8 mouse cellular contexts compared by ENCODE assay signal in the genomic region with DNA sequence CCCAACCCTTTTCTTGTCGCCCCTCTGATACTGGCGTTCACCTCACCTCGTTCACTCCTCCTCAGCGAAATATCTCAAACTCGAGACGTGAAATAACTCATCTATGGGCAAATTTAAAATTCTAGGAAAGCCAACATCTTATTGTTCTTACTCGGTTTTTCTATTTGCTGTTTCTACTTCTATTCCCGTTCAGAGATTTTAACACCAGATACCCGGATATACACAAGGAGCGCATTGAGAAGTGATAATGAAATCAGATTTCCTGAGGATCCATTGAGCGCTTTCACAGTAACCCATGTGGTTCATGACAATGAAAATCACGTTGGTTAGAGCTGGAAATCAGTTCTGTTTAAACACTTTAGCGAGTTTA. TPM values are rescaled to one million over a fixed set of nuclear protein-coding genes. Genes with fewer than 3 reads are reported as not detected.
DNase-seq lines count a peak whose midpoint lies in the region; ATAC-seq and TF ChIP-seq lines count a peak whose summit lies in the region.

No protein-coding gene starts in this region.

- no peaks in the 10 kb centered on the region for H3K9me3 ChIP-seq in intestine, embryonic 16.5 days (ENCODE audit: control insufficient read depth, low read length)
- H3K9me3 ChIP-seq in neural tube, embryonic 15.5 days (replicated peaks): no peaks in the 10 kb centered on the region

- peak overlapping the region; percentile 87 for H3K27ac ChIP-seq in intestine, embryonic 16.5 days (ENCODE audit: low read length)
- peak overlapping the region; percentile 93 for H3K27ac ChIP-seq in neural tube, embryonic 15.5 days (replicated peaks)

- no peak for ATAC-seq in intestine, embryonic 16.5 days
- no peak for ATAC-seq in neural tube, embryonic 15.5 days (ENCODE audit: low FRiP score)
- ATAC-seq in inflammation-experienced regulatory T-cells, adult 6 months: no peak

- DNase-seq in lung, adult 2 months: no peak
- no peak for DNase-seq in lung, postnatal 4 days
- DNase-seq in embryo, embryonic 10.5 days (ENCODE audit: low spot score): peak; percentile 48
- DNase-seq in right cerebral cortex, adult 2 months (ENCODE audit: low spot score in 2 of 2): no peak
- no peak for DNase-seq in ovary, adult 18-20 months (ENCODE audit: low spot score)

- TF ChIP-seq POLR2A in lung, adult 2 months (IDR thresholded peaks at IDR 0.05; ENCODE audit: borderline replicate concordance, extremely low read depth, low read depth, low read length): no peak

- H3K27me3 ChIP-seq in intestine, embryonic 16.5 days (replicated peaks; ENCODE audit: control insufficient read depth, insufficient read depth, low read length): no peaks in the 10 kb centered on the region
- no peaks in the 10 kb centered on the region for H3K27me3 ChIP-seq in neural tube, embryonic 15.5 days (replicated peaks)

- peak overlapping the region; percentile 75 for H3K4me3 ChIP-seq in lung, adult 2 months (replicated peaks; ENCODE audit: extremely low read depth, low read depth, low read length)
- H3K4me3 ChIP-seq in intestine, embryonic 16.5 days (ENCODE audit: low read length): peak overlapping the region; percentile 88
- H3K4me3 ChIP-seq in neural tube, embryonic 15.5 days (replicated peaks): peak overlapping the region; percentile 92

- H3K4me2 ChIP-seq in intestine, embryonic 16.5 days (ENCODE audit: low read depth, low read length): peak overlapping the region; percentile 67
- H3K4me2 ChIP-seq in neural tube, embryonic 15.5 days: peak overlapping the region; percentile 66

- TF ChIP-seq CTCF in lung, adult 2 months (IDR thresholded peaks at IDR 0.05; ENCODE audit: insufficient read depth, low read length): no peak

- H3K4me1 ChIP-seq in lung, adult 2 months (ENCODE audit: control insufficient read depth, insufficient read depth, low read length): peaks cover 4% of the 10 kb centered on the region; the same call in 1 of the 2 replicates
- H3K4me1 ChIP-seq in intestine, embryonic 16.5 days (ENCODE audit: control insufficient read depth, insufficient read depth, low read length): peaks cover 5% of the 10 kb centered on the region; the same call in 1 of the 2 replicates
- peaks cover 26% of the 10 kb centered on the region for H3K4me1 ChIP-seq in neural tube, embryonic 15.5 days

- 1% methylated on average over 13 of the region's 13 CpGs for WGBS in lung, adult 2 months
- under 1% methylated on average over 13 of the region's 13 CpGs for WGBS in intestine, embryonic 16.5 days
- WGBS in neural tube, embryonic 15.5 days: under 1% methylated on average over 13 of the region's 13 CpGs

- H3K9ac ChIP-seq in intestine, embryonic 16.5 days (ENCODE audit: low read depth, low read length): peak overlapping the region; percentile 85
- peak overlapping the region; percentile 89 for H3K9ac ChIP-seq in neural tube, embryonic 15.5 days (replicated peaks)

- no peaks in the 10 kb centered on the region for H3K36me3 ChIP-seq in intestine, embryonic 16.5 days (ENCODE audit: control insufficient read depth, insufficient read depth, low read length)
- peaks cover 22% of the 10 kb centered on the region for H3K36me3 ChIP-seq in neural tube, embryonic 15.5 days

RNA-seq across cellular contexts. Expression of a gene that starts 0.7 kb away (rescaled TPM):
- 35.0 and 69.1 TPM in 2 replicates for polyA plus RNA-seq in lung, adult 2 months (2012; rRNA removed)
- 409 and 416 TPM in 2 replicates for polyA plus RNA-seq in intestine, embryonic 16.5 days (2015; fragmentation: Nextera tagmentation; extraction: Ambion mirVana)
- 246 and 250 TPM in 2 replicates for polyA plus RNA-seq in neural tube, embryonic 15.5 days (2015; fragmentation: Nextera tagmentation; extraction: Ambion mirVana)
- 100 to 1,000 TPM; 115 to 143 (median 119) TPM for polyA plus RNA-seq in inflammation-experienced regulatory T-cells, adult 6 months (2017; shearing (Covaris generic))

RNA-seq across cellular contexts. Expression of a gene that starts 38.0 kb away (rescaled TPM):
- polyA plus RNA-seq in lung, adult 2 months (2012; rRNA removed): 4.9 and 6.6 TPM in 2 replicates
- 3.3 and 4.8 TPM in 2 replicates for polyA plus RNA-seq in intestine, embryonic 16.5 days (2015; fragmentation: Nextera tagmentation; extraction: Ambion mirVana)
- polyA plus RNA-seq in neural tube, embryonic 15.5 days (2015; fragmentation: Nextera tagmentation; extraction: Ambion mirVana): 123 and 207 TPM in 2 replicates
- polyA plus RNA-seq in inflammation-experienced regulatory T-cells, adult 6 months (2017; shearing (Covaris generic)): 1 to 10 TPM in 2 of 3 experiments, under 1 TPM in 1; 0.65 to 1.7 (median 1.2) TPM

RNA-seq across cellular contexts. Expression of a gene that starts 56.9 kb away (rescaled TPM):
- polyA plus RNA-seq in lung, adult 2 months (2012; rRNA removed): 10.4 and 15.6 TPM in 2 replicates
- 24.8 and 27.1 TPM in 2 replicates for polyA plus RNA-seq in intestine, embryonic 16.5 days (2015; fragmentation: Nextera tagmentation; extraction: Ambion mirVana)
- polyA plus RNA-seq in neural tube, embryonic 15.5 days (2015; fragmentation: Nextera tagmentation; extraction: Ambion mirVana): 48.6 and 55.3 TPM in 2 replicates
- polyA plus RNA-seq in inflammation-experienced regulatory T-cells, adult 6 months (2017; shearing (Covaris generic)): 10 to 100 TPM; 44.8 to 51.0 (median 45.0) TPM

RNA-seq across cellular contexts. Expression of a gene that starts 57.0 kb away (rescaled TPM):
- 70.9 and 115 TPM in 2 replicates for polyA plus RNA-seq in lung, adult 2 months (2012; rRNA removed)
- 301 and 316 TPM in 2 replicates for polyA plus RNA-seq in intestine, embryonic 16.5 days (2015; fragmentation: Nextera tagmentation; extraction: Ambion mirVana)
- 228 and 239 TPM in 2 replicates for polyA plus RNA-seq in neural tube, embryonic 15.5 days (2015; fragmentation: Nextera tagmentation; extraction: Ambion mirVana)
- polyA plus RNA-seq in inflammation-experienced regulatory T-cells, adult 6 months (2017; shearing (Covaris generic)): 100 to 1,000 TPM; 108 to 135 (median 118) TPM

Comparison
In these comparisons a context has a peak if more than half of its experiments do, and no peak if none do; other contexts are left out.
1. RNA of a gene that starts 38.0 kb away (polyA plus RNA-seq): 123 to 207 TPM in neural tube, embryonic 15.5 days; 4.9 to 6.6 TPM in lung, adult 2 months, 3.3 to 4.8 TPM in intestine, embryonic 16.5 days and 0.65 to 1.7 TPM in inflammation-experienced regulatory T-cells, adult 6 months; every median in the first group is over 10 times any median in the second.
2. Peak in every context shown above with its lines, with median percentiles within 50 percentile points of each other: H3K4me3 ChIP-seq.